Mouse (Mus musculus) intestine, embryonic 16.5 days (tissue): ENCODE measurements around the gene Ppp1r21. TPM values are rescaled to one million over a fixed set of nuclear protein-coding genes. Genes with fewer than 3 reads are reported as not detected.

Source experiments
- ATAC-seq: fragments of 200-750 bp; cut with Nextera tagmentation; 2 replicates; pipeline ENCODE4 v1.8.0; 2017; ENCODE audit warnings: moderate TSS enrichment, moderate library complexity
- H3K27ac ChIP-seq: fragments of 300-500 bp; sonication (generic); 2 replicates; pipeline ENCODE4 v1.5.1; 2014; ENCODE audit warnings: mild to moderate bottlenecking, low read length
- H3K27me3 ChIP-seq: fragments of 300-500 bp; sonication (generic); replicated peaks from 2 replicates; pipeline ENCODE4 v1.6.1; 2014; ENCODE audit warnings: low read length, control low read depth, mixed read lengths; ENCODE audit not compliant: control insufficient read depth, insufficient read depth
- H3K36me3 ChIP-seq: fragments of 300-500 bp; sonication (generic); 2 replicates; pipeline ENCODE4 v1.6.1; 2014; ENCODE audit warnings: low read length, control low read depth; ENCODE audit not compliant: control insufficient read depth, insufficient read depth
- H3K4me1 ChIP-seq: fragments of 300-500 bp; sonication (generic); 2 replicates; pipeline ENCODE4 v1.6.1; 2014; ENCODE audit warnings: low read length, control low read depth, mixed read lengths; ENCODE audit not compliant: control insufficient read depth, insufficient read depth
- H3K4me2 ChIP-seq: fragments of 300-500 bp; sonication (generic); 2 replicates; pipeline ENCODE4 v1.6.1; 2014; ENCODE audit warnings: low read depth, low read length, control low read depth
- H3K4me3 ChIP-seq: fragments of 300-500 bp; sonication (generic); 2 replicates; pipeline ENCODE4 v1.5.1; 2014; ENCODE audit warnings: mild to moderate bottlenecking, low read length
- H3K9ac ChIP-seq: fragments of 300-500 bp; sonication (generic); 2 replicates; pipeline ENCODE4 v1.6.1; 2014; ENCODE audit warnings: low read depth, low read length
- H3K9me3 ChIP-seq: fragments of 300-500 bp; sonication (generic); 2 replicates; pipeline ENCODE4 v1.6.1; 2016; ENCODE audit warnings: low read length, control low read depth; ENCODE audit not compliant: control insufficient read depth
- WGBS: fragments of 180-500 bp; shearing (Covaris S2); extraction: QIAGEN DNeasy Blood & Tissue Kit; methylation state at CpG from one replicate; pipeline ENCODE4 v1.1.7; 2014; 5-methylcytosine and 5-hydroxymethylcytosine counted together
- polyA plus RNA-seq: library from polyadenylated mRNA; unstranded; fragments of >200 nt; fragmentation: Nextera tagmentation; extraction: Ambion mirVana; gene quantifications from 2 replicates; pipeline ENCODE4 v1.2.1, GENCODE M21; 2015

The Ppp1r21 gene
- 16.8 and 17.8 TPM in 2 replicates for polyA plus RNA-seq

DNA sequence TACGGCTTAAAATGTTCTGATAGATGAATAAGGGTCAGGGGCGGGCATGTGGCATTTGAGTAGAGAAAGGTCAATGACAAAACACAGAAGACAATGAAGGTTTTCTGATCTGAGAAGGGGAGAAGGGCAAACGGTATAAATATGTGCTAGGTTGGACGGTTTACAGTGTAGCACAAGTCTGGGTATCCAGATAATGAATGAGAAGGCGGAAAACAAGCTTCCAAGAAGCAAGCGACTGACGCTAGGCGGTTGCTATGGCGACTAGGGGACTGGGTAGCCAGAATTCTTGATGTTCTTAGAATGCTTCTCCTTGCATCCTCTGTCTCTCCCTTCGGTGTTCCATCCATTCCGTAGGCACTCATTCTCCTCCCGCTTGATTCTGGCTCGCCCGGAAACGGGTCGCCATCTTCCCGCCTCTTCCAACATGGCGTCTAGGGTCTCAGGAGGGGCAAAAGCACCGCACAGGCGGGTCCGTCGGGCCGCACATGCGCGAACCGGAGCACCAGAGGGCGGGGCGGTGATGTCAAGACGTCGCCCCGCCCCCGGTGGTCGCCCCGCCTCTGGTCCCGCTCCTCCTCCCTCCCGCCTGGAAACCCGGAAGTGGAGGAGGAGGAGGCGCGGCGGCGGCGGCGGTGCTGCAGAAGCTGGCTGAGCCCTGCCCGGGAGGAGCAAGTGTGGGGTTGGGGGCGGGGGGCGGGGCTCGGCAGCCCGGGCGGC, at the start of gene Ppp1r21:
Gene Ppp1r21, plus strand, starts transcription at position 600 of the 717 bp plus-strand sequence.
- H3K9me3 ChIP-seq, result no peaks in the 10 kb centered on the region
- H3K27ac ChIP-seq, result peak within 1 kb of the TSS; percentile 65
- WGBS, result 6% methylated on average over 47 of the region's 49 CpGs
- peak within 1 kb of the TSS; percentile 85 for H3K9ac ChIP-seq
- H3K4me1 ChIP-seq, result peaks cover 9% of the 10 kb centered on the region
- H3K36me3 ChIP-seq, result no peaks in the 10 kb centered on the region
- peak within 1 kb of the TSS; percentile 76 for H3K4me2 ChIP-seq
- H3K4me3 ChIP-seq, result peak within 1 kb of the TSS; percentile 68
- H3K27me3 ChIP-seq, result no peaks in the 10 kb centered on the region
- peak; percentile 97 for ATAC-seq

- 0 out of 2 replicates have a peak, but pooled peaks cover 2% of the 10 kb centered on the region for H3K36me3 ChIP-seq
- WGBS, result 88% methylated on average over 10 of the region's 10 CpGs
- no peak overlapping the region for H3K4me3 ChIP-seq
These were observed 49.5 kb upstream of the Ppp1r21 start for GRCm38 (mm10) chr17:88480369-88480768.

GRCm38 (mm10) chr17:88481062-88481461, 48.9 kb upstream of the Ppp1r21 start:
- Histone ChIP-seq H3K27me3 (no peaks in the 10 kb centered on the region), H3K4me1 (no peaks in the 10 kb centered on the region), H3K9ac (no peak overlapping the region), H3K4me2 (no peak overlapping the region), H3K4me3 (no peak overlapping the region), H3K9me3 (no peaks in the 10 kb centered on the region), H3K27ac (no peak overlapping the region), H3K36me3 (0 out of 2 replicates have a peak, but pooled peaks cover 2% of the 10 kb centered on the region)
- no peak for ATAC-seq
- WGBS, result 89% methylated on average over 2 of the region's 2 CpGs

More at GRCm38 (mm10) chr17:88480369-88480768, 49.5 kb upstream of the Ppp1r21 start:
- no peak overlapping the region for H3K9ac ChIP-seq
- H3K27me3 ChIP-seq, result no peaks in the 10 kb centered on the region
- H3K4me2 ChIP-seq, result no peak overlapping the region
- H3K27ac ChIP-seq, result no peak overlapping the region
- no peaks in the 10 kb centered on the region for H3K4me1 ChIP-seq
- H3K9me3 ChIP-seq, result no peaks in the 10 kb centered on the region
- ATAC-seq, result no peak

DNA sequence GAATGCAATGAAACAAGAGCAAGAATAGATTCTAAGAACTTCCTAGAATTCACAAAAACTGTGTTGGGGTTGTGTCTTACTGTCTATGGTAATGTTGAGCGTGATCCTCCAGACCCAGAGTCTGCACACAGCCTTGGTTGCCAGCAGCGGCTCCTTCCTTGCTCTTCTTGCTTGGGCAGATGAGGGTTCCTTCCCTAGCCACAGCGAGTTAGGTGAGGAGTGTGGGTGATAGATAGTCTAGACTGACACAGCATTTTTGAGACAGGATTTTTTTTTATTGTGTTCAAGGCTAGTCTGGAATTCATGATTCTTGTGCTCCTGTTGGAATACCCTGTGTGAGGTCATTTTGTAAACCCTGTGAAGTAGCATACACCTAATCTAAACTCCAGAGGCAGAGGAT, 48.3 kb upstream of the Ppp1r21 start:
- WGBS, result 91% methylated on average over 3 of the region's 3 CpGs
- ATAC-seq, result no peak
- no peaks in the 10 kb centered on the region for H3K27me3 ChIP-seq

GRCm38 (mm10) chr17:88484539-88484938, 45.4 kb upstream of the Ppp1r21 start:
- Histone ChIP-seq H3K9ac (no peak overlapping the region), H3K4me3 (no peak overlapping the region), H3K4me1 (no peaks in the 10 kb centered on the region), H3K4me2 (no peak overlapping the region), H3K9me3 (no peaks in the 10 kb centered on the region), H3K27me3 (no peaks in the 10 kb centered on the region), H3K27ac (no peak overlapping the region), H3K36me3 (no peaks in the 10 kb centered on the region)
- no peak for ATAC-seq
- WGBS, result 89% methylated on average over 11 of the region's 11 CpGs

More for the DNA sequence above, 48.3 kb upstream of the Ppp1r21 start:
- Histone ChIP-seq H3K27ac (no peak overlapping the region), H3K9ac (no peak overlapping the region), H3K4me1 (no peaks in the 10 kb centered on the region), H3K4me3 (no peak overlapping the region), H3K4me2 (no peak overlapping the region), H3K9me3 (no peaks in the 10 kb centered on the region), H3K36me3 (no peaks in the 10 kb centered on the region)

GRCm38 (mm10) chr17:88484951-88485350, 45.0 kb upstream of the Ppp1r21 start:
- WGBS, result 88% methylated on average over 1 of the region's 1 CpGs
- Histone ChIP-seq H3K27ac (no peak overlapping the region), H3K9me3 (no peaks in the 10 kb centered on the region), H3K4me3 (no peak overlapping the region), H3K9ac (no peak overlapping the region), H3K4me1 (no peaks in the 10 kb centered on the region), H3K36me3 (no peaks in the 10 kb centered on the region), H3K4me2 (no peak overlapping the region), H3K27me3 (no peaks in the 10 kb centered on the region)
- ATAC-seq, result no peak

DNA sequence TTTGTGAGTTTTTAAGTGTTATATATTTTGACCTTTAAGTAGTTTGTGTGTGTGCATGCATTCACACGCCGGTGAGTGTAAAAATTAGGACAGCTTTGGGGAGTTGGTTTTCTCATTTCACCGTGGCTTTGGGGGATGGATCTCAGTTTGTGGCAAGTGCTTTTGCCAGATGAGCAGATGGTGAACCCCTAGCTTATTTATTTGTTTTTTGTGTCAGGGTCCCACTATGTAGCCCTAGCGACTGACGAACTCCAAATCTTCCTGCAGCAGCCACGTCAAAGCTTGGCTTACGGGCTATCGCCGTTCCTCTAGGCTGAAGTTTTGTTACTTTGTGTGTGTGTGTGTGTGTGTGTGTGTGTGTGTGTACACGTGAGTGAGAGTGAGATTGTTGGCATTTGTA, 39.4 kb upstream of the Ppp1r21 start:
- Histone ChIP-seq H3K4me1 (no peaks in the 10 kb centered on the region), H3K27me3 (no peaks in the 10 kb centered on the region), H3K4me2 (no peak overlapping the region), H3K9me3 (no peaks in the 10 kb centered on the region), H3K9ac (no peak overlapping the region), H3K36me3 (peaks cover 9% of the 10 kb centered on the region), H3K4me3 (no peak overlapping the region), H3K27ac (no peak overlapping the region)
- 88% methylated on average over 10 of the region's 10 CpGs for WGBS
- no peak for ATAC-seq

- H3K9me3 ChIP-seq, result no peaks in the 10 kb centered on the region
- no peak overlapping the region for H3K9ac ChIP-seq
- no peak overlapping the region for H3K27ac ChIP-seq
- 95% methylated on average over 13 of the region's 13 CpGs for WGBS
- no peaks in the 10 kb centered on the region for H3K27me3 ChIP-seq
- peaks cover 9% of the 10 kb centered on the region for H3K36me3 ChIP-seq
- H3K4me3 ChIP-seq, result no peak overlapping the region
- H3K4me1 ChIP-seq, result no peaks in the 10 kb centered on the region
- H3K4me2 ChIP-seq, result no peak overlapping the region
- ATAC-seq, result no peak
These were observed 38.4 kb upstream of the Ppp1r21 start for GRCm38 (mm10) chr17:88491366-88492106.

DNA sequence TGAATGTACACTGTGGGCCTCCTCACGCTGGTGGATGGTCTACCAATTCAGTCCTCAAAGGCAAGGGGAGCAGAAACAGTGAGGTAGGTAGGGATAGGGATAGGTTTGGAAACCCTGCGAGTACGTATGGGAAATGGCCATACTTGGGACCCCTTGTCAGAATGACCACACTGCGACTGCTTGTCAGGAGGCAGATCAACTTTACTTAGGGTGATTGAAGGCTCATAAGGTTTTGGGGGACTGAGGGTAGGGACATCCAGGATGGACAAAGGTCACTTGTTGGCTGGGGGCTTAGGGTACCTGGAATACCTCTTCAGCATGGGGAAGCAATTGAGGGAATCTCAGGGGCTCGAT, 37.8 kb upstream of the Ppp1r21 start:
- Histone ChIP-seq H3K4me3 (no peak overlapping the region), H3K36me3 (peaks cover 9% of the 10 kb centered on the region), H3K9ac (no peak overlapping the region), H3K9me3 (no peaks in the 10 kb centered on the region), H3K27me3 (no peaks in the 10 kb centered on the region), H3K4me1 (no peaks in the 10 kb centered on the region), H3K4me2 (no peak overlapping the region), H3K27ac (no peak overlapping the region)
- no peak for ATAC-seq
- WGBS, result 93% methylated on average over 5 of the region's 5 CpGs
